Mouse (Mus musculus): Measurements from ENCODE around the gene Map2.

The Map2 gene

GRCm38 (mm10) chr1:66394944-66395637 lies 220.0 kb downstream of the Map2 start:
- DNase-seq (ENCODE audit: low spot score) = no peak

GRCm38 (mm10) chr1:66395826-66396225 lies 220.8 kb downstream of the Map2 start:
- DNase-seq (ENCODE audit: low spot score) = no peak

DNA sequence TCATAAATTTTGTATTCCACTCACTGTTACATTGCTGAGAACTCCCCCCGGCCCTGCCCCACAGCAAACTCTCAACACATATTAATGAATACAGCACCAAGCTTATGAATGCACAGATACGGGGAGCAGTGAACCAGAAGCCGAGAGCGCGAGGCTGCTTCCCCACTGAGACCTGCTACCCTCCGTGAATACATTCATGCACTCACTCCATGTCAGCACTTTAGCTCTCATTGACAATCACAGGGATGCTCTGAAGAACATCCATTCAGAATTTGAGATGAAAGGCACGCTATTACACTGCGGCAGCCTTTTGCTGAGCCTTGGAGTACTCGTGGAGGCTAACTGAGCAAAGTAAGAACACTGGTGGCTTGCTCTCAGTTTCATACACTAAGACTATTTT lies 226.8 kb downstream of the Map2 start:
- no peak for DNase-seq (ENCODE audit: low spot score)

DNA sequence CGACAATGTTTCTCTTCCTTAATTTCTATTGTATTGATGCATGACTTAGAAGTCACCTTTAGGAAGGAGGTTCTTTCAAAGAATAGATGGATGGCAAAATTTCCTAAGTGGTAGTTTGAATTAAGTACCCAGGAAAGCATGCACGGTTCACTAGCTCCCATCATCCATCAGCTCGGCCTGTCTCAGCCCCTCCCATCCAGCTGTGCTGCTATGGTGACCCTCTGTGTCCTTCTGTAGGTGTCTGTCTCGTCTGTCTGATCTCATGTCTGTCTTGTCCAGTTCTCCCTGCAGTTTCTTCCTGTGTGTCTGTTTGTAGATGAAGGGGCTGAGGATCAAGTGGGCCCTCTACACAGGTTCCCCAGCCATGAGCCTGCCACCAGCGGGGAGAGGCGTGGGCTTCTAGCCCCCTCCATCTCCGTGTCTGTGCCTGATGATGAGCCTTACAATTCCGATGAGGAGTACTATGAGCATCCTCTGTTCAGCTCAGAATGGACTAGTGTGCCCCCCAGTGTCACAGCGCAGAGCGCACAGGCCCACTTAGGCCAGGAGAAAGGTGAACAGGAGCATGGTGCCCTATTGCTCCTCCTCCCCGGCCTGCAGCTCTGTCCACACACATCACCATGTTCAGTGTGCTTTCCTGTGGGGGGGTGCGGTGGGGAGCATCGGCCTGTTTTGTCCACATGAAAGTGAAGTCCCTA lies 232.3 kb downstream of the Map2 start:
- no peak for DNase-seq (ENCODE audit: low spot score)

DNA sequence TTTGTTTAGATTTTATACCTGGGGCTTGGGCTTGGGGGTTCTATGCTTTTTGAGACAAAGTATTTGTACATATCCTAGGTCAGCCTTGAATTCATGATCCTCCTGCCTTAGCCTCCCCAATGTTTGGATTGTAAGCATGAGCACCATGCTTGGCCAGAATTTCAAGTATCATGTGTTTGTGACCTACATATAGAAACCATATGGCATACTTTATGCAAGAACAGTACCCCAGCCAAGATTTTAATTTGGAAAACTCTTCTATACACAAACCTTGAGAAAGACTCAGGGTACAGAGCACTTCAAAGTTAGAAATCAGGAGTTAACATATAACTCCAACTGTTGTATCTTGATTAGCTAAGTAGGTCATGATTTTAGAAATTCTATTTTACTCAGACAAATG lies 243.3 kb downstream of the Map2 start:
- no peak for DNase-seq (ENCODE audit: low spot score)

- no peak for DNase-seq (ENCODE audit: low spot score)
Measured at GRCm38 (mm10) chr1:66426073-66426472, 251.0 kb downstream of the Map2 start.

- no peak for DNase-seq (ENCODE audit: low spot score)
Measured at GRCm38 (mm10) chr1:66430962-66431361, 255.9 kb downstream of the Map2 start.

GRCm38 (mm10) chr1:66431472-66431871 lies 256.4 kb downstream of the Map2 start:
- DNase-seq (ENCODE audit: low spot score) = no peak

GRCm38 (mm10) chr1:66438069-66438468 lies 263.0 kb downstream of the Map2 start:
- DNase-seq (ENCODE audit: low spot score) = no peak

- no peak for DNase-seq (ENCODE audit: low spot score)
Measured at GRCm38 (mm10) chr1:66442922-66443321, 267.8 kb downstream of the Map2 start.

- no peak for DNase-seq (ENCODE audit: low spot score)
Measured at GRCm38 (mm10) chr1:66449471-66449870, 274.4 kb downstream of the Map2 start.

- DNase-seq (ENCODE audit: low spot score) = no peak
Measured at GRCm38 (mm10) chr1:66456580-66456979, 281.5 kb downstream of the Map2 start.

- peak; percentile 25 for DNase-seq (ENCODE audit: low spot score)
Measured at GRCm38 (mm10) chr1:66457747-66458146, 282.7 kb downstream of the Map2 start.

DNA sequence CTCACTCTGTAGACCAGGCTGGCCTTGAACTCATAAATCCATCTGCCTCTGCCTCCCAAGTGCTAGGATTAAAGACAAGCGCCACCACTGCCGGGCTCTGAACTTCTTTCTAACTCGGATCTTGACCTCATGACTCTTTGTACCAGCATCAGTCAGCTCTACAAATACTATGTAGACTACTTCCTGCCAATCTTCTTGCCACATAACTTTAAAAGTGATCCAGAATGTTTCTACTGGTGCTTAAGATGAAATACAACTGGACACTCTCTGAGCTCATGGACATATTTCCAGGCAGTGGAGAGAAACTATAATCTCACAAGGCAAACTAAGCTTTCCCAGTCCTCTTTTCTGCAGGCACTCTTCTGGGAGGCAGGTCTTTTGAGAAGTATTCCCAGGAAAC lies 284.3 kb downstream of the Map2 start:
- no peak for DNase-seq (ENCODE audit: low spot score)

- no peak for DNase-seq (ENCODE audit: low spot score)
Measured at GRCm38 (mm10) chr1:66460850-66461249, 285.8 kb downstream of the Map2 start.

GRCm38 (mm10) chr1:66467821-66468703 lies 293.0 kb downstream of the Map2 start, which contains the start of gene Unc80:
Unc80 (plus strand) TSS chr1:66468367.
- DNase-seq (ENCODE audit: low spot score) = peak; percentile 68

GRCm38 (mm10) chr1:66468704-66469020 lies 293.6 kb downstream of the Map2 start:
- DNase-seq (ENCODE audit: low spot score) = peak; percentile 23

DNA sequence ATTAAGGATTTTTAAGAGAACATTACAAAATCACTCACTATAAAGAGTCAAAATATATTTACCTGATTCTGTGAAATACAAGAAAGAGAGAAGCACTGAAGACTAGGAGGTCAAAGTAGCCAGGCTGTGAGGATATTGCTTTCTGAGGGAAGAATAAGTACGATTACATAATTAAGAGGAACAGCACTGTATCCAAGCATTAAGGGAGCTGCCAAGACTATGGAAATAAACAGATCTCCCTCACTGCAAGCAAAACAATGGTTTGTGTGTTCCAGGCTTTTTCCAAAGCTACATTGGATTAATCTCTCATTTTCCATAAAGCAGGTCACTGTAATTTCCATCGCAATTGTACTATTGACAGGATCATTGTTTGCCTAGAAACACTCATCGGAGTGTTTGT lies 307.7 kb downstream of the Map2 start:
- no peak for DNase-seq (ENCODE audit: low spot score)

Measured in MN1 (cell line).